Mouse (Mus musculus) CH12.LX (cell line): Measurements from ENCODE around the gene Dffb.

Experiments used
- CHD1 ChIP-seq: IDR thresholded peaks from 2 replicates; pipeline ENCODE4 v1.6.1; 2012; ENCODE audit warnings: low read depth, low read length, improper control_type of control experiment, inconsistent platforms
- CTCF ChIP-seq, 2 experiments: IDR thresholded peaks in 1 of 2; conservative IDR thresholded peaks in 1 of 2; 2 replicates each; pipeline ENCODE4 v1.5.1; 2011 to 2012; ENCODE audit warnings: low read depth in 2 of 2, low read length in 2 of 2, improper control_type of control experiment in 1 of 2, inconsistent platforms in 1 of 2, mild to moderate bottlenecking in 1 of 2, moderate library complexity in 1 of 2
- JUND ChIP-seq: conservative IDR thresholded peaks from 2 replicates; pipeline ENCODE4 v1.6.1; 2011; ENCODE audit warnings: low read depth, low read length, improper control_type of control experiment
- MYC ChIP-seq: IDR thresholded peaks from 2 replicates; pipeline ENCODE4 v1.6.1; 2011; ENCODE audit warnings: low read depth, mild to moderate bottlenecking, improper control_type of control experiment, low read length
- NELFE ChIP-seq: IDR thresholded peaks from 2 replicates; pipeline ENCODE4 v1.6.1; 2011; ENCODE audit warnings: low read depth, low read length, improper control_type of control experiment
- POLR2A ChIP-seq: IDR thresholded peaks from 2 replicates; pipeline ENCODE4 v1.6.1; 2011; ENCODE audit warnings: low read depth, mild to moderate bottlenecking, improper control_type of control experiment, low read length

GRCm38 (mm10) chr4:153992715-153993114 is 17.8 kb upstream of the Dffb start:
- TF ChIP-seq JUND (no peak), CTCF (conservative IDR thresholded peaks at IDR 0.05 in 1 of 2, IDR thresholded peaks at IDR 0.05 in 1 of 2; ENCODE audit: low read depth in 2 of 2, low read length in 2 of 2) (no peak), NELFE (no peak), POLR2A (no peak), MYC (no peak), CHD1 (no peak)
